Mouse (Mus musculus): ENCODE measurements around the gene Pnpo.

The Pnpo gene

DNA sequence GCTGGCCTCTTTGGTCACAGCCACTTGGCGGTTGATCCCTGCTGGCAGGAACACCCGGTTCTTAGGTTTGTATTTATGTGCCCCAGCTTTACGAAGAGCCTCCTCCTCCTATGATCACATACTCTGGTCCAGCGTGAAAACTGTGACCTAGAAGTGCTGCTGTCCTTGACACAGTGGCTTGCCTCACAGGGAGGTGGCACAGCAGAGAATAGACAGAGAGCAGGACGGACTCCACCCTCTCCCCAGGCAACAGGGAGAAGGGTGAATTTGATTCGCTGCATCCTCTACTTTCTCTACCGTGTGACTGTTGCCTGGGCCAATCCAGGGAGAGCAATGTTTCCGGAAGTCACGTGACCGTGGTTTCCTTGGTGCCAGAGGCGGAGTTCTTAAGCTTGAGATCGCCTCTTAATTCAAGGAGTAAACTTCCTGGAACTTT is 8.8 kb downstream of the Pnpo start:
- DNase-seq: peak; percentile 86

DNA sequence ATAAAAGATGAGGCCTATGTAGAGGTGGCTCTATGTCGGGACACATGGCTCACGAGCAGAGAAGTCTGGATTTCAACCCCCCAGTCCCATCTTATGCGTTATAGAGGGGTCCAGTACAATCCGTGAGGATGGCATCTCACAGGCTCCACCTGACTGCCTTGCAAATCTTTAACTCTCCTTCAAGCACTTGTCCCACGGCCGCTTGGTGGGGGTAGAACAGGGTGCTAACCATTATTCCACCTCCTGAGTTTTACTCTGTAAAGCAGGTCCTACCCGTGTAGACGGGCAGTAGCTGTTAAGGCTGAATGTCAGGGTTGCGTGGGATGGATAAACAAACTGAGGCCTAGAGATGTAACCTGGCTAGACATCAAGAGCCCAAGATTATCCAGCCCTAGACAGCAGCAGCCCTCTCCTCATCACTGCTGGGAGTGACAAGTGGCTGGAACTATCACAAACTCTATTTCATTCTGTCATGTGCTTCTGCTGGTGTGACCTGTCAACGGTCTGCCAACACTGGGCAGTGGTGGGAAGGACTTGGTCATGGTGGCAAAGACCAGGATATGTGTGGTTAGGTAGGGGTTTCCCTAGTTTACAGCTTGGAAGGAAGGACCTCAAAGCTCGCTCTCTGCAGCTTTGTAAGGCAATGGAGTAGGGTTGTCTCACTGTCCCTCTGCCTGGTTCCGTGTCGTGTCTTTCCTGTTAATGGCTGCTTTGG is 10.1 kb downstream of the Pnpo start:
- peak; percentile 49 for DNase-seq

DNA sequence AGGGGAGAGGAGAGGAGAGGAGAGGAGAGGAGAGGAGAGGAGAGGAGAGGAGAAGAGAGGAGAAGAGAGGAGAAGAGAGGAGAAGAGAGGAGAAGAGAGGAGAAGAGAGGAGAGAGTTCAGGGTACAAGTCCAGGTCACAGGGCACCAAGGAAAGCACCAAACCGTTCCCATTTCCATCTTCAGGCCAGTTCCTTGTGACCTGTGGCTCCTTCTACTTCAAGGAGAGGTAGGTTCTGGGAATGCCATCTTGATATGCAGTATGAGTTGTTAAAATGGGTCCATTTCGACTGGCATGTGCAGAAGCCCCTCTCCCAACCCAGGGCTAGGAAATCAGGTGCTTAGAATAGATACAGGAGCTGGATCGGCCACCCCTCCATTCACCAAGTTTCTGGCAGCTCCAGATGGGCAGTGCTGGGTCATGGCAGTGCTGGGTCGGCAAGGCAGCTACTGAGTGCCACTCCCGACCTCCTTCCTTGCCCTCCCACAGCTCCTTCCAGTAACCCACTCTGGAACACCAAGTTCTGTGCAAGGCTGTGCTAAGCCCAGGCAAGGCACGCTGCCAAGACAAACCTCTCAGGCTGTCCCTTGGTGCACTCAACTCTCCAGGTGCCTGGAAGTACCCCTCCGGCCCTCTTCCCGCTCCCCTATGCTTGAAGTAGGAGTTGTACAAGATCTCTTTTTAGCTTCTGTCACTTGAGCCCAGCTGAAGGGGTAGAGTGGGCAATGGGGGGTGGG is 12.3 kb downstream of the Pnpo start:
- DNase-seq: peak; percentile 85

DNA sequence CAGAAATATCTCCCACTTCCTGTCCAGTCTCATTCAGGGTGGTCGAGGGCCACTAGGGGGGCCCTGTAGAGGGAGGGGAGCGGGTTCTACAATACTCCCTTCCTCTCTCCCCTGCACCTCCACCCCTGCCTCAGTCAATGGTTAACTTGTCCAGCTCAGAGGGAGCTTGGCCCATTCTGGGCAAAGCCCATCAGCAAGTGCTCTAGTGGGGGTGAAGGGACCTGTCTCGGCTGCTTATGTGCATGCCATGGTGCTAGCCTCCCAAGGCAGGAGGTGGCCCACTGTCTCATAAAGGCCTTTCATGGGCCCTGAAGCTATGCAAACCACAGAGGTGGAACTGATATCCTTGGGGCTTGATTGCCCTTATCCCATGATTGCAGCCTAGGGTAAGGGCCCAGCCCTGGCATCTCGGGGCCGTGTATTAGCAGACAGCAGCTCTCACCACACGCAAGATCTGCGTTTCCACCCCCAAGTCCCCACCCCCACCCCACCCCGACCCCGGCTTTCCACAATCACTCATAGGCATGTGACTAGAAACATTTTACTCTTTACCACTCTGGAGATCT is 13.9 kb downstream of the Pnpo start:
- peak; percentile 78 for DNase-seq

DNA sequence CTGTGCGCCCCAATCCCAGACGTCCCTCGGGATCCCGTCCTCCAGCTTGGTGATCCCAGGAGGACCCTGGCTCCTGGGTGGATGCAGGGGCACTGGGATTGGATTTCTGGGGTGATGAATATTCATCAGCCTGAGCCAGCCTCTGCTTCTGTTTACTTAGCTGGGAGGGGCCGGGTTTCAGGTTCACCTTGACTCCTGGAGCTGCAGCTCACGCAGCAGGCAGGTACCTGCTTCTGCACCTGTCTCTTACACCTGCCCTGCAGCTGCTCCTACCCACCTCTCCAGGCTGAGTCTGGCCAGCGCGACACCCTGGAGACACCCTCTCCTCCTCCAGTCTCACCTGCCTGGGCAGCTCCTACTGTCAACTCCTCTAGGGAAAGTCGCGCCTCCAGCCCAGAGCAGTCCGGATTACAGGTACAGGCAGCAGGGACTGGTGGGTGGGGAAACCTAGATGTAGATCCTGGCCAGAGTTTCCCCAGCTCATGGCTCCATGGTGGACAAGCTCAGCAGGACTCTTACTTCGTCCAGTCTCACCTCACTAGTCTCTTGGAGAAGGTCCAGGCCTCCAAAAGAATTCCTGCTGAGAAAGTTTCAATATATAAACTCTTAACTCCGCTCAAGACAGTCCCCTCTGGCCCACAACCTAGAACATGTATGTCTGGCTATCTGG is 14.6 kb downstream of the Pnpo start:
- DNase-seq: peak; percentile 86

DNA sequence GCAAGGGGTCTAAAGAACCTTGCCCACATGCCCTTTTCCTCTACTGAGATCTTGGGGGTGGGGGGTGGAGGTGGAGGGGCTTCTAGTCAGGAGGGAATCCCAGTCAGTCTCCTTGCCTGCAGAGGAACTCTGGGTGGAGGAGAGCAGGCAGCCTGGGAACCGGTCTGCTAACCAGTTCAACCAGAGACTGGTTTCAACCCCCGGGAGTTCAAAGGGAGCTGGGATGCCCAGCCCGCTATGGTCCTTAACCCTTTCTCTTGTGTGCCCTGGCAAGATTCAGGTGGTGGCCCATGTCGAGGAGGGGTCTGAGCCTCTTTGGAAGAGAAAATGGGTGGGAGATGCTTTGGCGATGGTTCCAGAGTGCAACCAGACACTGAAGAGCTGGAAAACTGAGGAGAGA is 15.1 kb downstream of the Pnpo start:
- no peak for DNase-seq

DNA sequence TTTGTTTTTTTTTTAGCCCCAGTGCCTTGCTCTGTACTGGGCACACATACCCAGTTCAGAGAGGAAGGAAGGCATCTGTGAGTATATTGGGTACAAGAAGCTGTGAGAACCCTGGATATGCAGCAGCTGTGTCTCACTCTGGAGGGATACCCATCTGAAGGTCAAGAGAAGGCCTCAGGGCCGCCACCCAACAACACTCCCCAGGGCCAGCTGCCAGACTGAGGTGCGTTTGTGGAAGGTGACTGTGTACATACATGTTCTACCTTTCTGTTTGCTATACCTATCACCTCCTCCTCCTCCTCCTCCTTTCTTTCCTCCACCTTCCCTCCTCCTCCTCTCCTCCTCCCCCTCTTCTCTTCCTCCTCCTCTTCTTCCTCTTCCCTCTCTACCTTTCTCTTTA is 15.7 kb downstream of the Pnpo start, which contains the start of gene Prr15l:
Prr15l (plus strand) TSS at position 17 of the 400 bp plus-strand sequence.
- DNase-seq: no peak

DNA sequence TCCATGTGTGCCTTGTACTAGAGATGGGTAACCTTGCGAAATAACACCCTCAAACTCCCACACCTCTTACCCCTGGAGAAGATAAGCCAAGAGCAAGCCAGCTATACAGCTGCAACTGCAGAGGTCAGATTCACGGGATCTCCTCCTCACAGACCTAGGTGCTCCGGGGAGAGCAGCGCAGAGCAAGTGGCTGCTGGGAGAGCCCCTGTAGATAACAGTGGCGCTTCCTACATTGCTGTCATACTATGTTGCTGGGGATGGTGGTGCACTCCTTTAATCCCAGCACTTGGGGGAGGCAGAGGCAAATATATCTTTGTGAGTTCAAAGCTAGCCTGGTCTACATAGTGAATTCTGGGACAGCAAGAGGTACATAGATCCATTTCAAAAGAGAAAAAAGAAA is 17.2 kb downstream of the Pnpo start:
- DNase-seq: no peak

DNA sequence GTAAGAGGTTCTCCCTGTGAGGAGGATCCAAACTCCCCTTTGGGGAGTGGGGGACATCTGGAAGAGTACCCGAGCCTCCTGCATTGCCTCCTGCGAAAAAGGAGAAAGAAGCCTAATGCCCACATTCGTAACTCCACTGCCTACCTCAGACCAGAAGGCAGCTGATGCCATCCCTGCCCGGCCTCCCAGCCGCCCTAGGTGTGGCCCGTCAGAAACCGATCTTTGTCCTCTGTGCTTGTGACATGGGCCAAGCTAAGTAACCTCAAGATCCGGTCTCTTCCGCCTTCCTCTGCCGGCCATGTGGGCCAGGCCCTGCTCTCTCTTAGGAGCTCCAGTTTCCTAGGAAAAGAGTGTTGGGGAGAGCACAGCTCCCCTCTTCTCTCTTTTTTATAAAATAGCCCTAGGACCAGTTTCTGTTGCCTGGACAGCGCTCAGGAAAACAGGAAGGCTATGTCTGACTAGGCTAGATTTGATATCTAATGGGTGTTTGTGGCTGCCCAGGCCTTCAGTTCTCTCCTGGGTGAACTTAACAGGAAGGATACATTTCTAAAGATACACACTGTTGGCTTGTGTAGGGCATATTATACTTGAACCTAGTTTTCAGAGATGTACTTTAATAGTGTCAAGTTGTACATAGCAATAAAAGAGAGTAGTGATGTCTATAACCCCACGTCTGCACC is 18.2 kb downstream of the Pnpo start:
- DNase-seq: no peak

DNA sequence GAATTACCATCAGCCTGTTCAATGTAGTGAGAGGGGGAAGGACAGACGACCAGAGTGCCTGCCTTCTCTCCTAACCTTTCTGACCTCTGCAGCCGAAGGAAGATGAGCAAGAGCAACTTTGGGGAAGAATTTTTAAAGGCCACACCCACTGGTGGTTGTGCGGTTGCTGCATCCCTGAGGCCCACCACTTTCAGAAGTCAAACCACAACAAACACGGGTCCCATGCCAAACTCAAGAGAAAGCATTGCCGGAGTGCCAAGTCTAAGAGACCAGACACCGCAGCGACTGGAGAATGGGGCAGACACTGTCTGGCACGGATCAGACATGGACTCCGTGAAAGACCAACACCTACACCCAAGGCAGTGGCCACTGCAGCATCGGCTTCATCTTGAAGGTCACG is 18.9 kb downstream of the Pnpo start:
- no peak for DNase-seq

DNA sequence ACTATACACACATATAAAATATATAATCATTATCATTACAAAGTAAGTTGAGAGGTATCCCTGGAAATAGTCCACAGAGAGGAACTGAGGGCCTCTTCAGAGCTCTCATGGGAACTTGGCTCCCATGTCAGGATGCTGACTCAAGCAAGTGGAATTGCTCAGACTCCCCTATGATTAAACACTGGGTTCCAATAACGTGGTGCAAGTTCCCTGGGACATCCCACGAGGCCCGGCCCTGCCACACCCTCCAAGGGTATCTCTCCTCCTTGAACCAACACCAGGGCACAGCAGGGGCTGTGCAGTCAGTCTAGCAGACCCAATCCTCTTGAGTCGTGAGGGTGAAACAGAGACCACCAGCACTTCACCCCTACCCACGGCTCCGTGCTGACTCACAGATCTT is 24.8 kb downstream of the Pnpo start:
- DNase-seq: no peak

DNA sequence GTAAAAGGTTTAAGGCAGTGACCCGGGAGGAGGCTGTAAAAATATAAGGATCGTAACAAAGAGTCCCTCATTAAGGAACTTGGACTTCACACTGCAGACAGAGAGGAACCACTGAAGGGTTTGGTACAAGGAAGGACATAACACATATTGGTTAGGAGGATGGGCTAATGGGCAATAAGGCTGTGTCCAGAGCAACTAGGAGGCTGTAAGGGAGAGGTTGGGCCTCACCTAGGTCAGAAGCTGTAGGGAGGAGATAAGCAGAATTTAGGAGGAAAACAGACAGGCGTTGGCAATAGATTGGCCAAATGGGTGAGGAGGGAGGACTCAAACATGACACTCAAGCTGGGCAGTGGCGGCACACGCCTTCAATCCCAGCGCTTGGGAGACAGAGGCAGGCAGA is 26.4 kb downstream of the Pnpo start:
- no peak for DNase-seq

DNA sequence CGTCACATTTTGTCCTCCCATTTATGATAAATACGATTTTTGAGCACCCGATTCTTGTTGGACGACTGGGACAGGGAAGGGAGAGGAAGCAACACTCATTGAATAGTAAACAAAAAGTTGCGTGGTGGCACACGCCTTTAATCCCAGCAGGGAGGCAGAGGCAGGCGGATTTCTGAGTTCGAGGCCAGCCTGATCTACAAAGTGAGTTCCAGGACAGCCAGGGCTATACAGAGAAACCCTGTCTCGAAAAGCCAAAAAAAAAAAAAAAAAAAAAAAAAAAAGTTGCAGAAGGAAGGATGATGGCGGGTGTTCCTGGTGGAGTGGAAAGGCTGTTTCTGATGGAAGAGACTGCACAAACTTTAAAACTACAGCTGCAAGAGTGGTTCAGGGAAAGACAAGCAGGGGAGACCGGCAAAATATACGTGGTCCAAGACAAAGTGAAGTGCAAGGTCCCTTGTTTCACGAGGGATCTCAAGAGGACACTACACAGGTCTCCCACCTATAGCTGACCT is 26.8 kb downstream of the Pnpo start:
- no peak for DNase-seq

DNA sequence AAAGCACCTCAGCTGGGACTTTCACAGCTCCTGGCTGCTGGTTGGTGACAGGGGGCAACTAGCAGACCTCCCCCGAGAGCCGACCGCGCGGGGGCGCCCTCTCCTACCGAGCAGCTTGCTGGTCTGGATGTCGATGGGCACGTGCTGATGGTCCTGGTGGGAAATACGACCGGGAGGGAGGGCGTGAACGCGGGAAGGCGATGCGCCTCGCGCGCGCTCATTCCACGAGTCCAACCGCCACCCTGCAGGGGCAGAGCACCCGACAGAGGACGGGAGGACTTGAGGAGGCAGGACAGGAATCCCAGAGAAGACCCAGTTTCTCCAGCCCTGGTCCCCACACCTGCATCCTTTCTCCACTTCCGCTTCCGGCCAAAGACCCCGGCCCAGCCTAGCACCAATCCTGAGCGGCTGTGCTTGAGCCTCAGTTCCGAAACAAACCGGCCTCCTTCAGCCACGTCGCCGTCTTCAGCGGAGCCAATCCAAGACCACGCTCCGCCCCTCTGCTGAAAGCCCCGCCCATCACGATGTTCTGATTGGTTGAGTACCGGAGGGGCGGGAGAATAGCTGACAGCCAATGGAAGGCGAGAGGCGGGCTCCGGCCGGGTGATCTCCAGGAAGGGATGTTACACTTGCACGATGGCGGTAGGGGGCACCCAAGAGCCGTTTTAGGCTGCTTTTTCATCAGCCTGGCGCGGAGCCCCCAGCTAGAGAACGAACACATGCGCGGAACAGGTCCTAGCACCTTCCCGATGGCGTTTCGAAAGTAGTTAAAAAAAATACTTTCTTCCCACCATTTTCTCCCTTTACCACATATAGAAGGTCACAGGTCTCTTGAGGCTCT is 27.5 kb downstream of the Pnpo start, which contains the start of gene Cdk5rap3:
Cdk5rap3 (minus strand) TSS at position 453 of the 841 bp plus-strand sequence.
- DNase-seq: peak; percentile 100

DNA sequence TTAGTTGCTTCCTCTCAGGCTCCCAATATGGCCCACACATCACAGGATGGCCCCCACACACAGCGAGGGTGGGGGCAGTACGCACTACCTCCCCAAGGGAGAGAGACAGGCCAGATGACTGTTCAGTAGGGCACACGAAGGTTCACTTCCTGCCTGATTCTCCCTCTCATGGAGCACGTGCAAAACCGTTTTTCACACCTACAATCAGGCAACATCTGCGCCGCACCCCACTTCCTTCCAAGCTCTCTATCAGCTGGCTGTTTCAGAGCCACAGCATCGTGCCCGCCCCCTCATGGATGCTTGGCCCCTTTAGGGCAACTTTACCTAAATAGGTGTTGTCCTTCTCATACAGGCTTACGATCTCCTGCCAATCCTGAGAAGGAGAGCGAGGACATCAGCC is 31.1 kb downstream of the Pnpo start:
- DNase-seq: no peak

DNA sequence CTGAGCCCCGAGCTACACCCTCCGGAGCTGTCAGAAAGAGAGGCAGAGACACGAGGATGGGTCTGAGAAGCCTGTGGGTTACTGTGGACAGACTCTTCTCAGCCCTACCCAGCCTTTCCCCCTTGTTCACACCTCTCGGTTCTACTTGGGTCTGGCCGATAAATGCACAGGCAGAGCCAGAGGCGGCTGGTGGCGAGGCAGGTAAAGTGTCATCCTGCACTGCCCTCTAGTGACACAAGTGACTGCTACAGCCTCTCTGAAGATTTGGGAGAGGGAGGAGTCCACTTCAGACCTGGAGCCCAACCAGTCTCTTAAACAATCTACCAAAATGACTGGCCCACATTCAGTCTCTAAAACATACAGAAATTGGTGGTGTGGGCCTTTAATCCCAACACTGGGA is 33.8 kb downstream of the Pnpo start:
- DNase-seq: peak; percentile 81

DNA sequence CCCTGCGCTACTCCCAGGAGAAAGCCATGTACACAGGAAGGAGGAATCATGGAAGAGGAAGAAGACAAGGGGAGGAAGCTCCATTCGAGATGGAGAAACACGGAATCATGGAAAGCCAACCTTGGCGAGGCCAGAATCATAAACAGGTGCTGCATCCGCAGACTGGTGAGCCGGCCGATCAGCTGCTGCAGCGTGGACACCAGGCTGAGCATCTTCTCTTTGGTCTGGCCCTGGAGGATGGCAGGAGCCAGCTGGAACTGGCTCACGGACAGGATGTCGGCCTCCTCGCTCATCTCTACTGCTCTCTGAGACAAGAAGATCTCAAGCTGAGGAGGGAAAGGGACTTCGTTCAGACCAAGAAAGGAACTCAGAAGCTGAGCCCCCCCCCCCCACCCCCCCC is 35.2 kb downstream of the Pnpo start:
- DNase-seq: no peak

DNA sequence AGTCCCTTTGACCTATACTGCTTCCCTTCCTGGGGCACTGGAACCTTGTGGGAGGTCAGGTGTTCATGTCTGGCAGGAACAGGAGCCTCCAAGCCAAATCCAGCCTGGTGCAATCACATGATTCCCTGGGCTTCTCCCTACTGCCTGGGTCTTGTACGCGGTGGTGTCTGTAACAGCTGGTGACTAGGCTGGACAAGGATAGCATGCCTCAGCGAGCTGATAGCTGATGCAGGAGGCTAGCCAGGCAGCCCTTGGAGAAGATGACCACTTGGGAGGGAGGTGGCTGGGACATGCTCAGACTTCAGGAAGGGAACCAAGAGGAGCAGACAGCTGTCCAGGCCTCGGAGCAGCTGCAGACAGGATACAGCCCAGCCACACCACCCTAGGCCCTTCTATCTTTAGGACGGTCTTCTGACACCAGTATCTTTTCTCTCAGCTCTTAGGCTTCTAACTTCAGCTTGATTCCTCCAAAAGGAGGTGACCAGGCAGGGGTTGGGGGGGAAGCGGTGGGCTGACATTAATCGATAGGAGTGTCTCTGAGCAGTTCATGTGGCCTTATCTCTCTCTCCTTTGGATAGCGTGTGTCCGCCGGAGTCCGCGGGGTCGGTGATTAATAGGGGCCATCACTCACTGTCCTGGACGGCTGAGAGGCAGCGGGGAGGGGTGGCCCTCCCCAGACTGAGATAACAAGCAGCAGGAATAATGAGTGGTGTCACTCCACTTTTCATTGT is 37.2 kb downstream of the Pnpo start:
- DNase-seq: peak; percentile 46

DNA sequence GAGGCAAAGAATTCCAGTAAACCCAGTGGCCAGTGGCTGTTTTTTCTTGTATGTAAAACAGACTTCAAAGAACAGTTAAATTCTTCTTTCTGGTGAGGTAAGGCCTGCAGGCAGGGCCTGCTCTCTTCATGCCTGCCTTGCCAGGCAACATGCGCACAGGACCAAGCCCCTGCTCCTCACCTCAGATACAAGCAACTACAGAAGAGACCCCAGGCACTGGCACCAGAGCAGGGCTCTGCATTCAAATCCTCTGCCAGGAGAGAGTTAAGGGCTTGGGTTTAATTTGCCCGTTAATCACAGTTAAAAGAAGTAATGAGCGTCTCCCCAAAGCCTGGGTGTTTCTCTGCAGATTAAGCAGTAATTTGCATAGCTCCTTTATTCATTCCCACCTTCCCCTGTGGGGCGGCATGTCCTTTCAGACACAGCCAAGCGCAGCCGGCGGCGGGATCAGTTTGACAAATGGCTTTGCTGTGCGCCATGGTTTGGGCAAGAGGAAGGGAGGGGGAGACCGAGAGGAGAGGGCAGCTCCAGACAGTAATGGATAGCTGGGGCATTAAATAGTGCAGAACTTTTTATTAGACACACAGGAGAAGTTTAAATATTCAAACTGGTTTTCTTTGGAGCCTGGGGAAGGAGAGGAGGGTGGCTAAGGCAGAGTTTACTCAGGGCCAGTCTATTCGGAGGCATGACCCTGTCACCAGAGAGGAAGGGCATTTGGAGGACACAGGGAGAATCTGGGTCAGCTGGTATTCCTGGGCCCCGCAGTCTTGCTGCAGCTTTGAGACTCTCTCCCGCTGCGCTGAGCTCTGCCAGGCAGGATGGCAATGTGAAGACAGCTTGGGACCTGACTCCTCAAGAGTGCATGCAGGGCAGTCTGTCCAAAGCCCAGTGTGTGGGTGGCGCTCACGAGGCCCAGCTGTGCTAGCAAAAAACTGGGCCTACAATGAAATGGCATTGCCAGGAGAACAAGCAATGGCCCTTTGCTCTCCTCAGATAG is 40.8 kb downstream of the Pnpo start:
- peak; percentile 31 for DNase-seq

DNA sequence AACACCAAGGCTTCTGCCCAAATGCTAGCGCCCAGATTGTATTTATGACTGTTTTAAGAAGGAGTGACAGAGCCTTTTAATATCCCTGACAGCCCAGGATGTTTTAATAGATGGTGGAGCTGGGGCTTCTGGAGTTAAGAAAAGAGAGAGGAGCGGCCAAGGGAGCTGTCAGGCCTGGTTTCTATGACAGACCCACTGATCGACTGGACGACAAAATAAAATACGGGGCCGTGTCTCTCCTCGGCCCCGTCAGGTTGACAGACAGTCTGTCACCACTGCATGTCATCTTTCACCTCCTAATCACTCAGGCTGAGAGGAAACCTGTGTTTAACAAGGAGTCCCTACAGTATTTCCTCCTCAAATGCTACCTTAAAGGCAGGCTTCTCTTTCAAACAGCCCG is 42.5 kb downstream of the Pnpo start:
- DNase-seq: no peak
